Mouse (Mus musculus): Measurements from ENCODE around the gene Chn1.
"Not testable (repeated sequence)": the region's sequence is repeated elsewhere in the genome, so short reads cannot be mapped to it uniquely, and the experiment has no call there.

DNA sequence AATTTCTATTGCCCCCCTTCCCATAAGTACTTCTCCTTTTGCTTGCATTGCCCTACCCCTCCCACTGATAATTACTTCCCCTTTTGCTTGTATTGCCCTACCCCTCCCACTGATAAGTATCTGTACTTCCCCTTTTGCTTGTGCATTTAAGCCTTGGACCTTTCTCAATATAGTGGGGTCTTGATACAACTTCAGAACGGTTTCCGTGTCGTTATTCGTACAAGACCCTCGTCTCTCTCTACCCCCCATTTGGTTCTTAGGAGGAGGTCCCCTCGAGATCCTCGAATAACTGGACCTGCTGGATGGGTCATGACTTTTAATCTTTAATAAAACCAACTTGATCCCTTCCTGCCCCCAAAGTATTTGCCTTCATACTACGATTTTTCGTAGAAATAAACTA is 25.0 kb upstream of the Chn1 start:
- TF ChIP-seq CTCF (IDR thresholded peaks at IDR 0.05; ENCODE audit: low read depth, low read length); POLR2AphosphoS5 (IDR thresholded peaks at IDR 0.05; ENCODE audit: insufficient replicate concordance, low read depth, low read length); GATA1 (IDR thresholded peaks at IDR 0.05; ENCODE audit: borderline replicate concordance, low read length): not testable (repeated sequence)
